Mouse (Mus musculus) stomach, postnatal 0 days (tissue): ENCODE measurements around the gene Trpc7.

Experiments
- CTCF ChIP-seq: IDR thresholded peaks from 2 replicates; pipeline ENCODE4 v1.5.1; 2016; ENCODE audit warnings: antibody characterized with exemption, low read depth, mild to moderate bottlenecking, moderate library complexity
- EP300 ChIP-seq: optimal IDR thresholded peaks from 2 replicates; pipeline ENCODE3; 2016; ENCODE audit warnings: antibody characterized with exemption

GRCm38 (mm10) chr13:56895386-56895785 lies 407 bp downstream of the Trpc7 start:
- TF ChIP-seq CTCF, result no peak
- TF ChIP-seq EP300, result no peak
